Mouse (Mus musculus) cortical plate, adult 2 months (tissue): Measurements from ENCODE around the gene Tinagl1. TPM values are rescaled to one million over a fixed set of nuclear protein-coding genes. Genes with fewer than 3 reads are reported as not detected.

Experiments
- H3K27ac ChIP-seq: fragments of 200-500 bp; 2 replicates; pipeline ENCODE4 v1.5.1; 2012; ENCODE audit warnings: low read length, control low read depth, inconsistent platforms; ENCODE audit not compliant: insufficient read depth
- H3K4me1 ChIP-seq: fragments of 200-500 bp; 2 replicates; pipeline ENCODE4 v1.6.1; 2011; ENCODE audit warnings: low read length; ENCODE audit not compliant: control insufficient read depth, insufficient read depth
- H3K4me3 ChIP-seq: fragments of 200-500 bp; 2 replicates; pipeline ENCODE4 v1.5.1; 2011; ENCODE audit warnings: mild to moderate bottlenecking, low read length, control low read depth; ENCODE audit not compliant: insufficient read depth
- CTCF ChIP-seq: fragments of 200-500 bp; IDR thresholded peaks from 2 replicates; pipeline ENCODE4 v1.5.1; 2011; ENCODE audit warnings: mild to moderate bottlenecking, control low read depth, low read length; ENCODE audit not compliant: insufficient read depth; ENCODE audit errors: extremely low read depth
- POLR2A ChIP-seq: fragments of 200-500 bp; IDR thresholded peaks from 2 replicates; pipeline ENCODE4 v1.6.1; 2011; ENCODE audit warnings: mild to moderate bottlenecking, low read length, control low read depth; ENCODE audit not compliant: insufficient read depth; ENCODE audit errors: extremely low read depth
- polyA plus RNA-seq: library from polyadenylated mRNA; depleted of rRNA; stranded (reverse); fragments of >200 nt; gene quantifications from 2 replicates; pipeline ENCODE4 v1.2.3, GENCODE M21; 2012

The Tinagl1 gene
- polyA plus RNA-seq, 1 experiment = 14.1 TPM

- Histone ChIP-seq H3K27ac (no peak overlapping the region), H3K4me1 (no peaks in the 10 kb centered on the region), H3K4me3 (no peak overlapping the region)
- TF ChIP-seq POLR2A = no peak
These were observed 21.6 kb upstream of the Tinagl1 start for GRCm38 (mm10) chr4:130196542-130196941.

GRCm38 (mm10) chr4:130195924-130196323 lies 21.0 kb upstream of the Tinagl1 start:
- Histone ChIP-seq H3K4me3 (no peak overlapping the region), H3K27ac (no peak overlapping the region), H3K4me1 (no peaks in the 10 kb centered on the region)
- TF ChIP-seq CTCF (no peak), POLR2A (no peak)

- Histone ChIP-seq H3K27ac (no peak overlapping the region), H3K4me1 (no peaks in the 10 kb centered on the region), H3K4me3 (no peak overlapping the region)
- TF ChIP-seq CTCF = no peak
- no peak for TF ChIP-seq POLR2A
These were observed 17.3 kb upstream of the Tinagl1 start for GRCm38 (mm10) chr4:130192266-130192665.

- Histone ChIP-seq H3K4me1 (no peaks in the 10 kb centered on the region), H3K4me3 (no peak overlapping the region), H3K27ac (no peak overlapping the region)
- TF ChIP-seq POLR2A (no peak), CTCF (no peak)
These were observed 14.7 kb upstream of the Tinagl1 start for GRCm38 (mm10) chr4:130189606-130190005.

- Histone ChIP-seq H3K4me1 (no peaks in the 10 kb centered on the region), H3K27ac (no peak overlapping the region), H3K4me3 (no peak overlapping the region)
- TF ChIP-seq CTCF = peak; percentile 97
- no peak for TF ChIP-seq POLR2A
These were observed 13.9 kb upstream of the Tinagl1 start for GRCm38 (mm10) chr4:130188806-130189297.

- Histone ChIP-seq H3K4me3 (no peak overlapping the region), H3K27ac (no peak overlapping the region), H3K4me1 (no peaks in the 10 kb centered on the region)
- TF ChIP-seq CTCF = no peak
- TF ChIP-seq POLR2A = no peak
These were observed 12.0 kb upstream of the Tinagl1 start for GRCm38 (mm10) chr4:130186891-130187290.

GRCm38 (mm10) chr4:130186450-130186849 lies 11.5 kb upstream of the Tinagl1 start:
- H3K4me3 ChIP-seq = no peak overlapping the region
- no peak for TF ChIP-seq CTCF
- TF ChIP-seq POLR2A = no peak
- no peak overlapping the region for H3K27ac ChIP-seq
- H3K4me1 ChIP-seq = no peaks in the 10 kb centered on the region

- H3K4me1 ChIP-seq = no peaks in the 10 kb centered on the region
- H3K4me3 ChIP-seq = no peak overlapping the region
- TF ChIP-seq CTCF (no peak), POLR2A (no peak)
- no peak overlapping the region for H3K27ac ChIP-seq
These were observed 9.0 kb upstream of the Tinagl1 start for GRCm38 (mm10) chr4:130183879-130184278.

- Histone ChIP-seq H3K4me1 (no peaks in the 10 kb centered on the region), H3K27ac (no peak overlapping the region), H3K4me3 (no peak overlapping the region)
- no peak for TF ChIP-seq POLR2A
These were observed 8.1 kb upstream of the Tinagl1 start for GRCm38 (mm10) chr4:130183023-130183422.

- no peaks in the 10 kb centered on the region for H3K4me1 ChIP-seq
These were observed 7.0 kb upstream of the Tinagl1 start for GRCm38 (mm10) chr4:130181886-130182285.

More at GRCm38 (mm10) chr4:130181886-130182285, 7.0 kb upstream of the Tinagl1 start:
- Histone ChIP-seq H3K4me3 (no peak overlapping the region), H3K27ac (no peak overlapping the region)
- no peak for TF ChIP-seq CTCF
- TF ChIP-seq POLR2A = no peak
